ENCODE assay signal across 8 mouse cellular contexts in genomic region chr13:58149033-58149558, GRCm38 (mm10). TPM values are rescaled to one million over a fixed set of nuclear protein-coding genes. Genes with fewer than 3 reads are reported as not detected.
DNase-seq lines count a peak whose midpoint lies in the region; ATAC-seq and TF ChIP-seq lines count a peak whose summit lies in the region.

No protein-coding gene starts in this region.

- H3K4me3 ChIP-seq in layer of hippocampus, adult 2 months, result peak overlapping the region; percentile 47
- H3K4me3 ChIP-seq in liver, embryonic 12.5 days, result peak overlapping the region; percentile 54

- peak overlapping the region; percentile 30; the same call in 1 of the 2 replicates for H3K9ac ChIP-seq in liver, embryonic 12.5 days

- peak; percentile 79 for TF ChIP-seq CTCF in layer of hippocampus, adult 2 months (conservative IDR thresholded peaks at IDR 0.05)

- no peak overlapping the region for H3K27ac ChIP-seq in layer of hippocampus, adult 2 months
- no peak overlapping the region for H3K27ac ChIP-seq in liver, embryonic 12.5 days

- H3K27me3 ChIP-seq in liver, embryonic 12.5 days (replicated peaks), result peaks cover 7% of the 10 kb centered on the region; the same call in 1 of the 2 replicates

- peak; percentile 51; the same call in 1 of the 2 replicates for ATAC-seq in liver, embryonic 12.5 days

- no peak for DNase-seq in layer of hippocampus, adult 2 months (ENCODE audit: low spot score in 2 of 2)
- no peak for DNase-seq in layer of hippocampus, adult 8-10 months (ENCODE audit: low spot score in 2 of 2)
- DNase-seq in embryo, embryonic 11 days, result peak; percentile 54
- peak; percentile 32 for DNase-seq in heart, postnatal 4 days
- peak; percentile 50 for DNase-seq in naive thymus-derived CD4-positive, alpha-beta T cell, adult 2 months (ENCODE audit: low read depth)
- DNase-seq in left cerebral cortex, adult 11 months (ENCODE audit: low spot score), result no peak
- no peak for DNase-seq in gastrocnemius, postnatal 10 days

- 0 out of 2 replicates have a peak, but pooled peaks cover 4% of the 10 kb centered on the region for H3K9me3 ChIP-seq in liver, embryonic 12.5 days (replicated peaks)

- WGBS in liver, embryonic 12.5 days (ENCODE audit: insufficient replicate concordance), result 46% methylated on average over 5 of the region's 5 CpGs

- H3K4me2 ChIP-seq in liver, embryonic 12.5 days, result peak overlapping the region; percentile 76

- no peaks in the 10 kb centered on the region for H3K36me3 ChIP-seq in liver, embryonic 12.5 days

- peaks cover 16% of the 10 kb centered on the region; the same call in 1 of the 2 replicates for H3K4me1 ChIP-seq in liver, embryonic 12.5 days

RNA-seq across cellular contexts. Expression of gene Idnk, which starts 8.4 kb away (rescaled TPM):
- total RNA-seq in layer of hippocampus, adult 2 months (2021), result 10 to 100 TPM; 28.4 to 34.9 TPM
- total RNA-seq in layer of hippocampus, adult 8-10 months (2022), result 10 to 100 TPM; 29.5 to 39.2 (median 33.4) TPM
- total RNA-seq in heart, postnatal 4 days (2021), result 10 to 100 TPM; 16.7 to 17.6 TPM
- polyA plus RNA-seq in liver, embryonic 12.5 days (2016; fragmentation: Nextera tagmentation; extraction: Ambion mirVana), result 24.6 and 25.8 TPM in 2 replicates
- 1 to 10 TPM; 9.6 to 9.7 TPM for total RNA-seq in gastrocnemius, postnatal 10 days (2021)

RNA-seq across cellular contexts. Expression of gene Hnrnpa0, which starts 20.7 kb away (rescaled TPM):
- 100 to 1,000 TPM; 120 to 122 TPM for total RNA-seq in layer of hippocampus, adult 2 months (2021)
- 100 to 1,000 TPM in 2 of 4 experiments, 10 to 100 TPM in 2; 91.1 to 119 (median 106) TPM for total RNA-seq in layer of hippocampus, adult 8-10 months (2022)
- 100 to 1,000 TPM; 191 to 196 TPM for total RNA-seq in heart, postnatal 4 days (2021)
- polyA plus RNA-seq in liver, embryonic 12.5 days (2016; fragmentation: Nextera tagmentation; extraction: Ambion mirVana), result 12.6 and 13.7 TPM in 2 replicates
- total RNA-seq in gastrocnemius, postnatal 10 days (2021), result 10 to 100 TPM; 90.3 to 91.7 TPM

RNA-seq across cellular contexts. Expression of gene Klhl3, which starts 35.7 kb away (rescaled TPM):
- total RNA-seq in layer of hippocampus, adult 2 months (2021), result 10 to 100 TPM; 48.3 to 48.4 TPM
- 10 to 100 TPM; 33.8 to 50.3 (median 42.2) TPM for total RNA-seq in layer of hippocampus, adult 8-10 months (2022)
- total RNA-seq in heart, postnatal 4 days (2021), result 1 to 10 TPM; 5.6 to 5.8 TPM
- polyA plus RNA-seq in liver, embryonic 12.5 days (2016; fragmentation: Nextera tagmentation; extraction: Ambion mirVana), result 1.3 and 1.5 TPM in 2 replicates
- total RNA-seq in gastrocnemius, postnatal 10 days (2021), result 1 to 10 TPM; 1.4 TPM

Comparison
In these comparisons a context has a peak if more than half of its experiments do, and no peak if none do; other contexts are left out.
1. DNase-seq: peak in embryo, embryonic 11 days (single experiment), heart, postnatal 4 days (single experiment) and naive thymus-derived CD4-positive, alpha-beta T cell, adult 2 months (single experiment); none in layer of hippocampus, adult 2 months (0 of 2), layer of hippocampus, adult 8-10 months (0 of 2), left cerebral cortex, adult 11 months (single experiment) and gastrocnemius, postnatal 10 days (single experiment).
2. RNA of gene Klhl3, which starts 35.7 kb away (total RNA-seq): 33.8 to 50.3 TPM in layer of hippocampus, adult 8-10 months and 48.3 to 48.4 TPM in layer of hippocampus, adult 2 months; 5.6 to 5.8 TPM in heart, postnatal 4 days and 1.4 TPM in gastrocnemius, postnatal 10 days; every median in the first group is over 4 times any median in the second.